Mouse (Mus musculus) small intestine, adult 2 months (tissue): ENCODE data around the gene Dgkq. TPM values are rescaled to one million over a fixed set of nuclear protein-coding genes. Genes with fewer than 3 reads are reported as not detected.
A peak's percentile ranks its signal among the peaks of the same experiment; 100 is the strongest.

Source experiments
- H3K27ac ChIP-seq: fragments of 200-500 bp; 2 replicates; pipeline ENCODE4 v1.5.1; 2012; ENCODE audit warnings: low read depth, low read length, control low read depth, inconsistent platforms; ENCODE audit not compliant: insufficient read depth
- H3K27me3 ChIP-seq: fragments of 200-500 bp; 2 replicates; pipeline ENCODE4 v1.6.1; 2012; ENCODE audit warnings: mild to moderate bottlenecking, moderate library complexity, low read length, inconsistent platforms; ENCODE audit not compliant: control insufficient read depth, insufficient read depth
- H3K36me3 ChIP-seq: fragments of 200-500 bp; 2 replicates; pipeline ENCODE4 v1.6.1; 2012; ENCODE audit warnings: mild to moderate bottlenecking, low read length, control low read depth, inconsistent platforms; ENCODE audit not compliant: control insufficient read depth, insufficient read depth
- H3K4me1 ChIP-seq: fragments of 200-500 bp; 2 replicates; pipeline ENCODE4 v1.6.1; 2012; ENCODE audit warnings: low read length, inconsistent platforms, mixed read lengths; ENCODE audit not compliant: control insufficient read depth, insufficient read depth, insufficient read length
- H3K4me3 ChIP-seq: fragments of 200-500 bp; 2 replicates; pipeline ENCODE4 v1.5.1; 2012; ENCODE audit warnings: low read depth, mild to moderate bottlenecking, control low read depth, inconsistent platforms, low read length, moderate library complexity
- CTCF ChIP-seq: fragments of 200-500 bp; IDR thresholded peaks from 2 replicates; pipeline ENCODE4 v1.5.1; 2012; ENCODE audit warnings: low read depth, mild to moderate bottlenecking, control low read depth, inconsistent platforms, low read length, moderate library complexity, mixed read lengths; ENCODE audit not compliant: insufficient replicate concordance, insufficient read length; ENCODE audit errors: extremely low read depth
- POLR2A ChIP-seq: fragments of 200-500 bp; IDR thresholded peaks from 2 replicates; pipeline ENCODE4 v1.6.1; 2012; ENCODE audit warnings: low read depth, mild to moderate bottlenecking, control low read depth, inconsistent platforms, low read length, moderate library complexity
- WGBS: fragments of 180-500 bp; shearing (Covaris S2); methylation state at CpG from one replicate; pipeline ENCODE4 v1.1.7; 2018; 5-methylcytosine and 5-hydroxymethylcytosine counted together
- polyA plus RNA-seq: library from polyadenylated mRNA; depleted of rRNA; stranded (reverse); fragments of >200 nt; gene quantifications from 2 replicates; pipeline ENCODE4 v1.2.3, GENCODE M21; 2012; rRNA removed

Gene Dgkq
- polyA plus RNA-seq = 39.8 and 77.0 TPM in 2 replicates

DNA sequence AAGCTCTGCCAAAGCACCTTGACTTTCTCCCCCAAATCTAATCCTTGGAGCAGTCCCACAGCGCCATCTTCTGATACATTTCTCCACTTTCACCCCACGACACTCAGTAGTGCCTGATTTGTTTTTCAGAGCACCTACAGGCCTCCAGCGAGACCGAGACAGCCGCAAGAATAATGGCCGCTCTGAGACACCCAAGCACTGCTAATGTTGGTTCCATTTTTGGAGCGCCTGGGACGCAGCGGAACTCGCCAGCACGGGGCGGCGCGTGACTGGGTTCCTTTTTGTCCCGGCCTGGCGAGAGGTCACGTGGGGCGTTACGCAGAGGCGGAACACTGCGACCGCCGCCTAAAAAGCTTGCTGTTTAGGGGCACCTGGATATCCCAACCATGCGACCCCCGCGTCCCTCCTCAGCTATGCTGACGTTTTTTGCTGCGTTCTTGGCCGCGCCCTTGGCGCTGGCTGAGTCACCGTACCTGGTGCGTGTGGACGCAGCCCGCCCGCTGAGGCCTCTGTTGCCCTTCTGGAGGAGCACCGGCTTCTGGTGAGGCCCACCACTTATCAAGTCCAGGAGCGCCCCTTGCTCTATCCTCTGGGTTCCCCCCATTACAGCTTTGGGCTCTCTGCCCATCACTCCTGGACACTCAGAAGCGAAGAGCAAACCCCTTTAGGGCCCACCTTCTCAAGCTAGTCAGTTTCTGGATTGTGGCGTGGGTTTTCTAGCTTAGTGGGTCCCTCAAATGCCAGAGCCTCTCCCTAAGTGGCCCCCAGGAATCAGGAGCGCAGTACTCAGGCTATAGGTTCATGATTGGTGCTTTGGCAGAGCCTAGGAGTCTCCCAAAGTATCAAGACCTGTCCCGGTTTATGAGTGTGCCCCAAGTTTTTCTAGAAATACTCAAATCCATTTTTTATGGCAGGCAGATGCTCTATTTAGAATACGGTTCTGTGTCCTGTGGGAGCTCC lies at the start of gene Dgkq:
Dgkq (minus strand) TSS at position 696 of the 960 bp plus-strand sequence.
- TF ChIP-seq POLR2A = peak; percentile 60; the same call in 1 of the 2 replicates
- peak; percentile 69; the same call in 1 of the 2 replicates for TF ChIP-seq CTCF
- Histone ChIP-seq H3K36me3 (peaks cover 4% of the 10 kb centered on the region; the same call in 1 of the 2 replicates), H3K27me3 (no peaks in the 10 kb centered on the region; the same call in 1 of the 2 replicates), H3K27ac (peak within 1 kb of the TSS; percentile 72), H3K4me3 (peak within 1 kb of the TSS; percentile 79), H3K4me1 (peaks cover 5% of the 10 kb centered on the region; the same call in 1 of the 2 replicates)
- 2% methylated on average over 43 of the region's 43 CpGs for WGBS

DNA sequence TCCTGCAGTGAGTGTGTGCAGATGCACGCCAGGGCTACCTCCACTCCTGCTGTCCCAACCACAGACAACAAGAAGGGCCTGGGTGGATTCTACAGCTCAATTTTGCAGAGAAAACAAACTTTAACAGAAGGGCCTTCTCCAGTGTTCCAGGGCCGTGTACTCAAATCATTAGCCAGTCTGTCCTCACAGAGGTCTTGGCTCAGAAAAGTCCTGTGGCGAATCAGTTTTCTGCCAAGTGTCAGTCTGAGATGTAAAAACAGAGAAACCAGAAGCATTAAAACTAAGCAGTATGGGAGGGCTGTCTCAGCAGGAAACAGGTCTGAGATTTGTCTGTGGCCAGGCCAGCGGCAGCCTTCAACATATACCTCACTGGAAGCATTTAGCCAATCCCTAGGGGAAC lies 48.6 kb upstream of the Dgkq start:
- no peaks in the 10 kb centered on the region for H3K36me3 ChIP-seq
- H3K27me3 ChIP-seq = no peaks in the 10 kb centered on the region
- H3K27ac ChIP-seq = no peak overlapping the region
- no peak for TF ChIP-seq CTCF
- no peak for TF ChIP-seq POLR2A
- H3K4me1 ChIP-seq = peaks cover 8% of the 10 kb centered on the region
- 77% methylated on average over 4 of the region's 4 CpGs for WGBS
- H3K4me3 ChIP-seq = no peak overlapping the region

DNA sequence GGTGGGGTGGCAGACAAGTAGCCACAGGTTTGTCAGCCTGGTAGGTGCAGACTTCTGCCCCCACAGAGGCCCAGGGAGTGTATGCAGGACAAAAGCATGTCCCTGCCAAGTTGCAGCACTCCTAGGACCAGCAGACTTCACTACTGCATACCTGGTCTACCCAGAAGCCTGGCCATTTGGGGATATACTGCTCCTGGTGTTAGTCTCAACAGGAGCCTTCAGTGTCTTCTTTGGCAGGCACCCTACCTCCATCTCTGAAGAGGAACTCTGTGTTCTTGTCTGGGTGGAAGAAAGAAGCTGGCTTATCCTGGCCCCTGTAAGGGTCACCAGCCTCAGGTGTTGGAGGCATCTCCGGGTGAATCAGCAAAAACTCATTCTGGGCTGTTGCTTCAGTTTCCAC lies 46.5 kb upstream of the Dgkq start:
- 73% methylated on average over 1 of the region's 1 CpGs for WGBS
- no peaks in the 10 kb centered on the region for H3K36me3 ChIP-seq

DNA sequence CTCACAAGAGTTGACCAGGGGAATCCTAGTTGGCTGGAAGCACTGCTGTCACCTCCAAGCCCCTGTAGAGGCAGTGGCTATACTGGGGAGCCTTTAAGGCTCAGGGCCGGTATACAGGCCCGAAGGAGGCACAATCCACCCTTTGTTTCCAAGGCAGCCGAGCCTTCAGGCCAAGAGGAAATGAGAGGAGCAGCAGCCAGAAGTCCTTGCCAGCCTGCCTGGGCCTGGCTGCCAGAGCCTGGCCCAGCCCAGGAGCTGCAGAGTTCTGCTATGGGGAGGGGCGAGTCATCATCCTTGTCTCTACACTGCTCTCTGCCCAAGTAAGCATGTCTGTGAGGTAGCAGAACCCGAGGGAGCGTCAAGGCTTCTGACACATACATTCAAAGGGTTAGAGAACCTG lies 44.7 kb upstream of the Dgkq start:
- WGBS = 23% methylated on average over 6 of the region's 6 CpGs
- no peaks in the 10 kb centered on the region for H3K36me3 ChIP-seq
- peaks cover 12% of the 10 kb centered on the region for H3K4me1 ChIP-seq
- no peak overlapping the region for H3K4me3 ChIP-seq
- no peak for TF ChIP-seq POLR2A
- TF ChIP-seq CTCF = no peak
- H3K27ac ChIP-seq = no peak overlapping the region
- H3K27me3 ChIP-seq = no peaks in the 10 kb centered on the region

More for the DNA sequence above, 46.5 kb upstream of the Dgkq start:
- H3K27ac ChIP-seq = no peak overlapping the region
- TF ChIP-seq POLR2A (no peak), CTCF (no peak)
- no peaks in the 10 kb centered on the region for H3K27me3 ChIP-seq
- no peak overlapping the region for H3K4me3 ChIP-seq
- peaks cover 8% of the 10 kb centered on the region for H3K4me1 ChIP-seq

DNA sequence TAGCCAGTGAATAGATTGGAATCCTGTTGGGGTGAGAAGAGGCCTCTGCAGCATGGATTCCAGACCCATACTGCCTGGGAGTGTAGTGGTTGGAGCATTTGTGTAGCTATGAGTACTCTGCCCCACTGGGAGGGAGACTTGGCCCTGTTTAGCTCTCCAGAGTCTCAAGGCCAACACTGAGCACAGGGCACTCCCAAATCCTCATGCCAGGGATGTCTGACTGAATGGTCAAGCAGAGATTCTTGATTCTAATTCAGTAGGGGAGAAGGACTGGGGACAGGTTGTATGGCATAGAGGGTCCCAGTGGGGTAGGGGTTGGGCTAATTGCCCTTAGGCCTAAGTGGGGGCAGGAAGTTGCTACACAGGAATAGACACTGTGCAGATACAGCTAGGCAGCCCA lies 44.2 kb upstream of the Dgkq start:
- TF ChIP-seq CTCF (no peak), POLR2A (no peak)
- Histone ChIP-seq H3K36me3 (no peaks in the 10 kb centered on the region), H3K4me1 (peaks cover 16% of the 10 kb centered on the region), H3K4me3 (no peak overlapping the region), H3K27ac (no peak overlapping the region), H3K27me3 (no peaks in the 10 kb centered on the region)

DNA sequence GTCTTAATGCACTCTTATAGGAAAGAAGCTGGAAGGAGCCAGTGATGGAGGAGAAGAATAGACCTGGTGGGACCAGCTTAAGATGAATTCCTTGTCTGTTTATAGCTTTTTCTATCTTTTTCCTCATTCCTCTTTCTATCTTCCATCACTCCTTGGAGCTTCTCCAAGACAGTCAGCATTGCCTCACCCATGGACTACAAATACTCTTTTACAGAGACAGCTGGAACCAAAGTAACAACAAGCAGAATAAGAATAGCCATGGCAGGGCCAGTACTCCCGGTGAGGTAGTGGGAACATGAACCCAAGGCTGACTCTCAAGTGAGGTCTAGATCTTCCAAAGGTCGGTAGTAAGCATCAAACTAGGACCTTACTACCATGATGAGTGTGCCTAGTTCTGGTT lies 43.6 kb upstream of the Dgkq start:
- 48% methylated on average over 2 of the region's 2 CpGs for WGBS
- Histone ChIP-seq H3K27ac (no peak overlapping the region), H3K4me3 (no peak overlapping the region), H3K27me3 (no peaks in the 10 kb centered on the region), H3K4me1 (peaks cover 21% of the 10 kb centered on the region), H3K36me3 (no peaks in the 10 kb centered on the region)
- TF ChIP-seq POLR2A (no peak), CTCF (no peak)

DNA sequence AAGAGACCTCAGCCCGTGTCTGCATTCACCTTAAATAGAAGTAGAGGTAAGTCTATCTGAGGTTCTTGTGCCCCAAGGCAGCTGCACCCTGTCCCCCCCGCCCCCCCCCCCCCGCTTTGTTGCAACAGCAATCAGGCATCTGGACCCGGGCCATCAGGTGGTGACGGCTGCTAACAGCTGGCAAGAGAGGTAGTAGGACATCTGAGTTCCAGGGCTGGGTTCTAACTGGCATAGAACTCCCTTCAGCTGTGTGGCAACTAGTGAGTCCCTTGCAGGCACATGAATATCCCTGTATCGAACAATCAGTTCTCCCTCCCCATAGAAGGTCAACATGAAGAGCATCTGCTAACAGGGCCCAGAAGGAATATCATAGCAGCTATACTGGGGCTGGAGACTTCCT lies 42.5 kb upstream of the Dgkq start:
- Histone ChIP-seq H3K27ac (no peak overlapping the region), H3K27me3 (no peaks in the 10 kb centered on the region), H3K36me3 (no peaks in the 10 kb centered on the region), H3K4me3 (no peak overlapping the region), H3K4me1 (peaks cover 25% of the 10 kb centered on the region)
- 26% methylated on average over 6 of the region's 6 CpGs for WGBS
- no peak for TF ChIP-seq CTCF
- no peak for TF ChIP-seq POLR2A
